Mouse (Mus musculus) heart, postnatal 0 days (tissue): Measurements from ENCODE around the gene Gm10142.
"Not testable (repeated sequence)": the region's sequence is repeated elsewhere in the genome, so short reads cannot be mapped to it uniquely, and the experiment has no call there.

Experiments used
- CTCF ChIP-seq: IDR thresholded peaks from 2 replicates; pipeline ENCODE4 v1.5.1; 2016; ENCODE audit warnings: antibody characterized with exemption, control low read depth, low read depth
- EP300 ChIP-seq: IDR thresholded peaks from 2 replicates; pipeline ENCODE4 v1.6.1; 2016; ENCODE audit warnings: antibody characterized with exemption, low read depth

DNA sequence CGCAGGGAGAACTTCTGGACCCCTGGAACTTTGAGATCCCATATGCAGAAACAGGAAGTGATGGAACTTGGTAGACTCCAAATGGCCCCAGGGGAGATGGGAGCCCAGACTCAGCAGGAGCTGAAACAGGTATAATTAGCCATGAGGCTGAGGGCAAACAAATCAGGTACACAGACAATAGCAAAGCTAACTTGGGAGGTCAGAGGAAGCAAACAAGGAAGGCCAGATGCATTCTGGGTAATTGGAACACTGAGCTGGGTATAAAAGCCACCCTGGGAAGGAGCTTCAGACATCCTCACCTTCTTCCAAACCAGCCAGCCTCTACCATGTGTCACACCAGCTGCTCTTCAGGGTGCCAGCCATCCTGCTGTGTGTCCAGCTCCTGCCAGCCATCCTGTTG lies 4.7 kb downstream of the Gm10142 start, which contains the start of gene Krtap12-1:
- not testable (repeated sequence) for TF ChIP-seq CTCF, EP300
